Mouse (Mus musculus) gastrocnemius, adult 18-20 months (tissue): ENCODE data around the gene Lifr. TPM values are rescaled to one million over a fixed set of nuclear protein-coding genes. Genes with fewer than 3 reads are reported as not detected.

ENCODE experiments used
- DNase-seq: peaks from one replicate; pipeline ENCODE4 v3.0.0; 2021; ENCODE audit warnings: low spot score
- total RNA-seq, 2 experiments: library from RNA; stranded (reverse); gene quantifications; 2 replicates each; pipeline ENCODE4 v1.2.3; 2021

Gene Lifr
- total RNA-seq, 2 experiments from 2014 or later = 47.9 to 50.9 TPM

DNA sequence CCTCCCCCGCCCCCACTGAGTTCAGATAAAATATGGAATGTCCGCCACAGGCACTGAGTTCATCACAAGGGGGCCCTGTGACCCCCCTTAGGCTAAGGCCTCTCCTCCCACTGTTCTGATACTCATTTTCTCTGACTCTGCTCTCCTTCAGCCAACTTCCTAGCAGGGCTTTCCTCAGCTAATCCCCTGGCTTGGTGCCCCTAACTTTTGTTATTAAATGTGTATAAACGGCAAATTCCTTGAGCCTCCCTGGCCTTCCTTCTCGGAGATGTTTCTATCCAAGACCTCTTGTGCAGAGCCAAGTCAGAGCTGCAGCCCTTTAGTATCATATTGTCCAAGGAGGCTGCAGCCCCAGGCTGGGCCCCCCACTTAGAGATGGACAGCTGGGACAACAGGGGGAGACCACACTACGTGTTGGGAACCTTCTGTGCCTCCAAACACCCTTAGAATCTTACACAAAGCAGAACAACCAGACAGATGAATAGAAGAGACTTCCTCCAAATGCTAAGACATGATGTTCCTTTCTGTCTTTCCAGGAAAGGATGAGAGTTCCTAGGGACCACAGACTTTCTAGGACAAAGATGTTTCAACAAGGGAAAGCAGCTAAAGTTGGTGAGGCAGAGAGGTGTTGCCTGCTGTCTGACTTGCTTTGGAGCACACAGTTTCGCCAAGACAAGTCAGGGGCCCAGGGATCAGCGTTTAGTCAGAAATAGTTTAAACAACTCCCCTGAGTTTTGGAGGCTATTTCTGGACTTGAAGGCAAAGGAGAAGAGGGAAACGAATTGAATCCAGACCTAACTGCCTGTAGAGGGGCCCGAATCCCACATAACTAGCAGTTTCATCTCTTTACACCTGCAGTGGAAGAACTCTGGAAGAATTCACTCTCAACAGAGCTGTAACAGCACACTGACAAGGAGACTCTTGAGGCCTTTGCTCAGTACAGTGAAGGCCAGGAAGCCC, 111.3 kb downstream of the Lifr start:
- DNase-seq = no peak

- no peak for DNase-seq
These were observed 112.6 kb downstream of the Lifr start for GRCm38 (mm10) chr15:7202981-7203380.

- peak; percentile 55 for DNase-seq
These were observed 113.4 kb downstream of the Lifr start for GRCm38 (mm10) chr15:7203606-7204330.

GRCm38 (mm10) chr15:7204917-7205316, 114.5 kb downstream of the Lifr start:
- DNase-seq = no peak

GRCm38 (mm10) chr15:7206110-7206509, 115.7 kb downstream of the Lifr start:
- DNase-seq = peak; percentile 54

GRCm38 (mm10) chr15:7207292-7207691, 116.9 kb downstream of the Lifr start:
- no peak for DNase-seq

DNA sequence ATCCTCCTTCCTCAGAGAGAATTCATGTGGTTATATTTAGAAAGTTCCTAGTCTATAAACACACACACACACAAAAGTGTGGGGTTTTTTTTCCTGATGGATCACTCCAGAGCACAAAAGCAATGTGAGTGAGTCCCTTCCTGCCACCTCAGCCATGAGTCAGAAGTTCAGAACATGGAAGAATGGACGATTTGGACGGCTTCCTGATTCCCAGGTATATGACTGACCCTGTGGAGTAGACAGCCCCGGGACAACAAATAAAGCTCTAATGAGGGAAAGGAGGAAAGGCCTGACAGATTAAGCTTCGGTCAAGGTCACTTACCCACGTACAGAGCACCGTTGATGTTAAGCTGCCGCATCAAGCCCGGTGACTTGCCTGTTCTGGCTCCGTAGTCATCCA, 117.8 kb downstream of the Lifr start:
- DNase-seq = no peak

DNA sequence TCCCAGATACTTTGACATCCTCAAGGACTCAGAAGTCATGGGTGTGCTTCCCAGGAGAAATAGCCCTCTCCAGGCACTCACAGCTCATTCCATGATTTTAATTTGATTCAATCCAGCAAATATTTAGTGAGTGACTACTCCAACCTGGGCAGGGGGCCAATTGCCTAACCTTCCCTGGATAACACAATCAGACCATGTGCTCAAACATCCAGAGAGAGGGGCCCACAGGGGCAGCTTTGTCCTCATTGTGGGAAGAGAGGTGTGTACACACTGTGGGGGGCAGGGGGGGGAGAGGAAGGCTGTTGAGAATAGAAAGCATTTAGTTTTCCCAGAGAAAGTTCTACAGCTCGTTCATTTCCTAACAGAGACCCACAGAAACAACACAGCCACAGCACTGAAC, 123.3 kb downstream of the Lifr start:
- peak; percentile 40 for DNase-seq

GRCm38 (mm10) chr15:7215845-7216244, 125.4 kb downstream of the Lifr start:
- no peak for DNase-seq

GRCm38 (mm10) chr15:7216581-7217272, 126.3 kb downstream of the Lifr start:
- DNase-seq = no peak

- DNase-seq = no peak
These were observed 126.8 kb downstream of the Lifr start for GRCm38 (mm10) chr15:7217273-7217598.

DNA sequence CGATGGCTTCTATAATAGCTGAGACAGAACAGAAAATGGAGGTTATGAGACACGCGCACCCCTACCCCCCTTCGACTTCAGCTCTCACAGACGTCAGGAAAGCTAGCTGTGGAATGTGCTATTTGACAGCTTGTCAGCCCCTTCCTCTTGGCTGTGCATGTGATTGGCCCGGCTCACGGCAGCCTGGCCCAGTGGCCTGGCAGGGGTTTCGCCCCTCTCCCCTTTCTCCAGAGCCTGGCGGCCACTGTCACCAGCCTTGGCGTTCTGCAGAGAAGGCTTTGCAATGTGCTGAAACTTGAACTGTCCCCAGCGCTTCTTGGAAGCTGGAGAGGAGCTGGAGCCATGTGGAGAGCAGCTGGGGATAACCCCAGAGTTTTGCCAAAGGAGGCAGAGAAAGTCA, 132.4 kb downstream of the Lifr start:
- DNase-seq = peak; percentile 81

- no peak for DNase-seq
These were observed 133.8 kb downstream of the Lifr start for GRCm38 (mm10) chr15:7224151-7224775.

DNA sequence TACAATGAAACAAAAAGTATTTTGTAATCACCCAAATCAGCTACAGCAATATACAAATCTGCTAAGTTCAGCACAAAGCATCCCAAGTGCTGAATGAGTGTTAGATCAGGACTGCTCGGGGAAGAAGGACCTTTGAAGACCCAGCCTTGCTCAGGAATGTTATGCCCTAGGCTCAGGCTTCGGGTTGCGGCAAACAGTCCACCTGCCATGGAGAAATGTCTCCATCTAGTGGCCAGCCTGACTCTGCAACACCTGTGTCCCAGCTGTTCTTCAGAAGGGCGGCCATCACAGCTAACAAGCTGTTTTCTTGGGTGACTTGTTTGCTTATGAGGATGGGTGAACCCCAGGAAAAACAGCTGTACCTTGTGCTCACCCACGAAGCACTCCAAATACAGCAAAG, 135.8 kb downstream of the Lifr start:
- DNase-seq = peak; percentile 87

DNA sequence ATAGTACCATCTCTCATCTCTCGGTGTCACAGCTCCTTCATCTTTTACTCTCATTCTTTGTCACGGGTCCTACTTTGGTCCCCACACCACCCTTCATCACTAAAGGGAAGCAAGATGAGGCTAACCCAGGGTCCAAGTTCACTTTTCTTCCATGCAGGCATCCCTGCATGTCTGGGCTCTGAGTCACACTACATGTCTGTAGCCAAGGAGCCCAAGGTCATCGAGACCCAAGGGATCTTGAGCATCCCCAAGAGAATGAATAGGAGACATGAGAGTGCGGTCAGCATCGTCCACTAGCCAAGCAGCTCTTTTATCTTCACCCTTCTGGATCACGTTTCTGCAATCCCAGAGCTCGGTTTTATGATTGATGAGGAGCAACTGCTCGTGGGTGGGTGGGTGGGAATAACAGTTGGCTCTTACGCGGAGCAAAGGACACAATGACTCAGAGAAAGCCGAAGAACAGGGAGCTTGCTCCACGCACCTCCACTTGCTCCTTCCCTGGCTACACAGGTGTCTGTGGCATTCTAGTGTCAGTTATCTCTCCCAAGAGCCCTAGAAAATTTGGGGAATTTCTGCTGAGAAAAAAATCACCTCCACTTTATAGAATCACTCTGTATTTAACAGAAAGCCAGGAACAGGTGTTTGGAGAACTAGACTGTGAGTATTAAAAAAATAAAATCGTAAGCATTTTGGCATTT, 143.1 kb downstream of the Lifr start:
- DNase-seq = no peak

DNA sequence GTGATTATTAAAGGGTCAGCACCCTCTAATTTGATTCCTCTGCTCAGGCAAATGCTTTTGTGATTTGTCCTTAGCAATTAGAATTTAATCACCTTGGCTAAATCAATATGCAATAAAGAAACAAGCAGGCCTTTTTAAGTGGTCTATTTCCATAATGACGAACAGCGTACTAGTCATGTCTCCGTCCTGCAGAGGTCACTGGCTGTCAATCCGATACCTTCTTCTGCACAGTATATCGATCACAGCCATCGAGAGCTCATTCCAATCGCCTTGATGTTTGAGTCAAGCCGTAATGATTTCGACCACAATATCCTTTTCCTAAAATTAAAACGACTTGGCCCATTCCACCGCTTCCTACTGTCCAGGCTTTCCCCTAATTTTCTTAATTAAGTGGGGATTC, 149.5 kb downstream of the Lifr start:
- no peak for DNase-seq

- DNase-seq = no peak
These were observed 150.5 kb downstream of the Lifr start for GRCm38 (mm10) chr15:7240950-7241349.

GRCm38 (mm10) chr15:7242161-7242850, 151.9 kb downstream of the Lifr start:
- DNase-seq = no peak
